Mouse (Mus musculus) erythroblast, embryonic 14.5 days (primary cell): ENCODE data around the gene Apoc1.

Experiments
- GATA1 ChIP-seq: IDR thresholded peaks from 2 replicates; pipeline ENCODE4 v1.6.1; 2012; ENCODE audit warnings: low read length, inconsistent platforms, mixed read lengths
- TAL1 ChIP-seq: IDR thresholded peaks from 3 replicates; pipeline ENCODE4 v1.6.1; 2012; ENCODE audit warnings: low read length, inconsistent platforms, mixed read lengths

GRCm38 (mm10) chr7:19678901-19679300 is 13.6 kb downstream of the Apoc1 start:
- TF ChIP-seq GATA1: no peak
- TF ChIP-seq TAL1: no peak
